Mouse (Mus musculus) limb, embryonic 12.5 days (tissue): ENCODE data around the gene Foxp2. TPM values are rescaled to one million over a fixed set of nuclear protein-coding genes. Genes with fewer than 3 reads are reported as not detected.

Experiments used
- ATAC-seq: fragments of 200-750 bp; cut with Nextera tagmentation; 2 replicates; pipeline ENCODE4 v1.8.0; 2017; ENCODE audit warnings: low read depth, moderate TSS enrichment; ENCODE audit not compliant: insufficient number of reproducible peaks, insufficient read depth, low FRiP score, low TSS enrichment
- H3K27ac ChIP-seq: fragments of 300-500 bp; sonication (generic); 2 replicates; pipeline ENCODE4 v1.5.1; 2016; ENCODE audit warnings: mild to moderate bottlenecking, moderate library complexity
- H3K27me3 ChIP-seq: fragments of 300-500 bp; sonication (generic); 2 replicates; pipeline ENCODE4 v1.6.1; 2016; ENCODE audit warnings: mild to moderate bottlenecking, moderate library complexity
- H3K36me3 ChIP-seq: fragments of 300-500 bp; sonication (generic); 2 replicates; pipeline ENCODE4 v1.6.1; 2016; ENCODE audit warnings: mild to moderate bottlenecking, moderate library complexity
- H3K4me1 ChIP-seq: fragments of 300-500 bp; sonication (generic); replicated peaks from 2 replicates; pipeline ENCODE4 v1.6.1; 2016
- H3K4me2 ChIP-seq: fragments of 300-500 bp; sonication (generic); 2 replicates; pipeline ENCODE4 v1.6.1; 2016; ENCODE audit warnings: mild to moderate bottlenecking, moderate library complexity
- H3K4me3 ChIP-seq: fragments of 300-500 bp; sonication (generic); replicated peaks from 2 replicates; pipeline ENCODE4 v1.5.1; 2016; ENCODE audit warnings: mild to moderate bottlenecking
- H3K9ac ChIP-seq: fragments of 300-500 bp; sonication (generic); replicated peaks from 2 replicates; pipeline ENCODE4 v1.6.1; 2016; ENCODE audit warnings: mild to moderate bottlenecking, moderate library complexity
- H3K9me3 ChIP-seq: fragments of 300-500 bp; sonication (generic); 2 replicates; pipeline ENCODE4 v1.6.1; 2016; ENCODE audit warnings: mild to moderate bottlenecking, moderate library complexity
- WGBS: fragments of 180-500 bp; shearing (Covaris S2); methylation state at CpG from one replicate; pipeline ENCODE4 v1.1.7; 2016; 5-methylcytosine and 5-hydroxymethylcytosine counted together
- polyA plus RNA-seq: library from polyadenylated mRNA; unstranded; fragments of >200 nt; fragmentation: Nextera tagmentation; extraction: Ambion mirVana; gene quantifications from 2 replicates; pipeline ENCODE4 v1.2.1, GENCODE M21; 2016

Foxp2 gene
- polyA plus RNA-seq, 1 experiment from 2014 or later, result 26.8 TPM

GRCm38 (mm10) chr6:15294081-15294480, 392.9 kb downstream of the Foxp2 start:
- 73% methylated on average over 5 of the region's 5 CpGs for WGBS
- no peak overlapping the region for H3K27ac ChIP-seq
- H3K9me3 ChIP-seq, result no peaks in the 10 kb centered on the region
- no peak for ATAC-seq
- no peaks in the 10 kb centered on the region for H3K4me1 ChIP-seq
- no peaks in the 10 kb centered on the region for H3K36me3 ChIP-seq
- H3K4me3 ChIP-seq, result no peak overlapping the region
- no peaks in the 10 kb centered on the region for H3K27me3 ChIP-seq
- H3K9ac ChIP-seq, result no peak overlapping the region
- no peak overlapping the region for H3K4me2 ChIP-seq

- H3K36me3 ChIP-seq, result no peaks in the 10 kb centered on the region
- no peak for ATAC-seq
- no peak overlapping the region for H3K4me3 ChIP-seq
- no peaks in the 10 kb centered on the region for H3K27me3 ChIP-seq
- 50% methylated on average over 1 of the region's 1 CpGs for WGBS
- no peak overlapping the region for H3K4me2 ChIP-seq
- no peak overlapping the region for H3K9ac ChIP-seq
- no peak overlapping the region for H3K27ac ChIP-seq
- no peaks in the 10 kb centered on the region for H3K4me1 ChIP-seq
- no peaks in the 10 kb centered on the region for H3K9me3 ChIP-seq
Observed at GRCm38 (mm10) chr6:15299279-15299678, 398.1 kb downstream of the Foxp2 start.

DNA sequence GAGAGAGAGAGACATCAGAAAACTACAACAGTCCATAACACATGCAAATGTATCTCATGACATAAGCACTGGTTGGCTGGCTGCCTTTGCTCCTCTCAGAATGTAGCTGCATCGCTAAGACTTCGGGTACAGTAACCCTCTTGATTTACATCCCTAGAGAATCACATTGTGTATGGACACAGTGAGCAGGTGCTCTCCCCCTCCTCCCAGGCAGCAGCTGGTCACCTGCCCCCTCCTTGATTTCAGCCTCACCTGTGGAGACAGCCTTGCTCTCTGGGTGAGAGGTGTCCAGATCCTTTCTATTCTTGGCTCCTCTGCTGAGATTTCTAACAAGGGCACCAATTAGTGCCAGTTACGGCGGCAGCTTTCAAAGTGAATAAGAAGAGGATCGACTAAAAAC, 409.5 kb downstream of the Foxp2 start:
- Histone ChIP-seq H3K27ac (no peak overlapping the region), H3K9me3 (no peaks in the 10 kb centered on the region), H3K36me3 (no peaks in the 10 kb centered on the region), H3K4me2 (no peak overlapping the region), H3K4me1 (no peaks in the 10 kb centered on the region), H3K27me3 (no peaks in the 10 kb centered on the region), H3K4me3 (no peak overlapping the region), H3K9ac (no peak overlapping the region)
- 67% methylated on average over 5 of the region's 5 CpGs for WGBS
- no peak for ATAC-seq

DNA sequence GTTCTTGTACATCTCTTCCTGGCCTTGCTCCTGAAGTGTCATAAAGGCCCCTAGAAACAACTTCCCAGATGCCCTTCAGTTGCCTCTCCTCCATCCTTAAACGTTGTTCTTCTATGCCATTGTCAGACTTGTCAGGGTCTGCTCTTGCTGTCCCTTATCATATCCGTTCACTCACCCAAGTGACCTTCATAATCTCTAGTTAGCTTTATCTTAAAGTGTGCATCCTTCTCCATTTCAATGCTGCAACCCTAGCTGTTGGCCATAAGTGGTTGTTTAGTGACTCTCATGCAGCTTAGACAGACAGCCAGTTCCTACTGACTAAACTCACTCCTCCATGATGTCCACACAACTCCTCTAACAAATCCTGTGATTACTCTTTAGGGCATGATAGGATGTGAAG, 415.8 kb downstream of the Foxp2 start:
- no peaks in the 10 kb centered on the region for H3K27me3 ChIP-seq
- no peaks in the 10 kb centered on the region for H3K36me3 ChIP-seq
- peaks cover 8% of the 10 kb centered on the region for H3K4me1 ChIP-seq
- H3K9ac ChIP-seq, result no peak overlapping the region
- H3K9me3 ChIP-seq, result no peaks in the 10 kb centered on the region
- 84% methylated on average over 2 of the region's 2 CpGs for WGBS
- no peak overlapping the region for H3K4me2 ChIP-seq
- H3K27ac ChIP-seq, result no peak overlapping the region
- no peak overlapping the region for H3K4me3 ChIP-seq
- ATAC-seq, result no peak

GRCm38 (mm10) chr6:15318343-15318742, 417.2 kb downstream of the Foxp2 start:
- no peak for ATAC-seq
- no peaks in the 10 kb centered on the region for H3K36me3 ChIP-seq
- H3K27ac ChIP-seq, result no peak overlapping the region
- no peak overlapping the region for H3K4me3 ChIP-seq
- 91% methylated on average over 2 of the region's 2 CpGs for WGBS
- H3K27me3 ChIP-seq, result no peaks in the 10 kb centered on the region
- no peaks in the 10 kb centered on the region for H3K9me3 ChIP-seq
- H3K4me1 ChIP-seq, result peaks cover 9% of the 10 kb centered on the region
- H3K9ac ChIP-seq, result no peak overlapping the region
- no peak overlapping the region for H3K4me2 ChIP-seq

GRCm38 (mm10) chr6:15321551-15321974, 420.4 kb downstream of the Foxp2 start:
- peak; percentile 79 for ATAC-seq
- Histone ChIP-seq H3K4me3 (no peak overlapping the region), H3K27ac (peak overlapping the region; percentile 62; the same call in 1 of the 2 replicates), H3K4me1 (peaks cover 9% of the 10 kb centered on the region), H3K4me2 (no peak overlapping the region), H3K36me3 (no peaks in the 10 kb centered on the region), H3K9ac (no peak overlapping the region), H3K27me3 (no peaks in the 10 kb centered on the region), H3K9me3 (no peaks in the 10 kb centered on the region)
- 7% methylated on average over 2 of the region's 2 CpGs for WGBS

DNA sequence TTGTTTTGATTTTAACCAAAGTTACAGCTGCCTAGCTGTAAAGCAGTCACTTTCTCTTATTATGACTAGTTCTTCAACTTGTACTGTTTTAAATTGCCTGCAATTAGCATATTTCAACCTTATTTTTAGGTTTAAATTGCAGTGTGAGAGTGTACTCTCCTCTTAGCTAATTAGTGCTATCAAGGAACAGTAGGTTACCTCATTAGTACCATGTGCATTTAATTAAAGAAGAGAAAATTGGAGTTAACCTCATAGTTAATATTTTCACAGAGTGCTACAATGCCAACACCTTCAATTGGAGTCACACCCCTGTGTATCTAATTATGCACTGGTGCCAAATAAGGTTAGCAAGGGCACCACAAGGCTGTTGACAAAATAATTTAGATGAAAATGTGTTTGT, 421.9 kb downstream of the Foxp2 start:
- H3K9me3 ChIP-seq, result no peaks in the 10 kb centered on the region
- no peak overlapping the region for H3K4me3 ChIP-seq
- H3K36me3 ChIP-seq, result no peaks in the 10 kb centered on the region
- no peaks in the 10 kb centered on the region for H3K27me3 ChIP-seq
- H3K9ac ChIP-seq, result no peak overlapping the region
- no peak overlapping the region for H3K4me2 ChIP-seq
- no peak for ATAC-seq
- H3K27ac ChIP-seq, result no peak overlapping the region
- peaks cover 9% of the 10 kb centered on the region for H3K4me1 ChIP-seq

GRCm38 (mm10) chr6:15347705-15348104, 446.6 kb downstream of the Foxp2 start:
- ATAC-seq, result no peak
- Histone ChIP-seq H3K27ac (no peak overlapping the region), H3K27me3 (no peaks in the 10 kb centered on the region), H3K4me2 (no peak overlapping the region), H3K36me3 (no peaks in the 10 kb centered on the region), H3K4me1 (no peaks in the 10 kb centered on the region), H3K9ac (no peak overlapping the region), H3K9me3 (no peaks in the 10 kb centered on the region), H3K4me3 (no peak overlapping the region)
- 90% methylated on average over 3 of the region's 3 CpGs for WGBS

GRCm38 (mm10) chr6:15355852-15356251, 454.7 kb downstream of the Foxp2 start:
- ATAC-seq, result no peak
- H3K9me3 ChIP-seq, result no peaks in the 10 kb centered on the region
- H3K27ac ChIP-seq, result no peak overlapping the region
- no peak overlapping the region for H3K4me3 ChIP-seq
- H3K4me2 ChIP-seq, result no peak overlapping the region
- H3K27me3 ChIP-seq, result no peaks in the 10 kb centered on the region
- no peaks in the 10 kb centered on the region for H3K4me1 ChIP-seq
- 79% methylated on average over 4 of the region's 4 CpGs for WGBS
- no peaks in the 10 kb centered on the region for H3K36me3 ChIP-seq
- H3K9ac ChIP-seq, result no peak overlapping the region

DNA sequence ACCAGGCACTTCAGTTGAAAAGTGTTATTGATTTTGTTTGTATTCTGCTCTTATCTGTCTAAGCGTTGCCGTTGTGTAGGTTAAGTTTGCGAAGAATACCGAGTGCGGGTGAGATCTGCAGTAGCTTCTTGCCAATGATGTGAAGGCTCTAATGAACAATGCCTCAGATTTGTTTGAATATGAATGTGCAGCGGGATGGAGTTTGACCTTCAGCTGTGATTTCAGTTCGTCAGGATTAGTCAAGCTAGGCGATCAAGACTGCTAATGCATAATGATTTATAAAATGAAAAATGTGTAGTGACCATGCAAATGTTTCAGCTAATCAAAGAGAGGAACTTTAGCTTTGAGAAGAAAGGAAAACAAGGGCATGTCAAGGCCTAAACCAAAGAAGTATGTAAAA, 469.1 kb downstream of the Foxp2 start:
- Histone ChIP-seq H3K4me3 (no peak overlapping the region), H3K27ac (no peak overlapping the region), H3K4me1 (no peaks in the 10 kb centered on the region), H3K9ac (no peak overlapping the region), H3K27me3 (no peaks in the 10 kb centered on the region), H3K4me2 (no peak overlapping the region), H3K36me3 (no peaks in the 10 kb centered on the region), H3K9me3 (no peaks in the 10 kb centered on the region)
- WGBS, result 85% methylated on average over 8 of the region's 8 CpGs
- no peak for ATAC-seq

GRCm38 (mm10) chr6:15370827-15371226, 469.7 kb downstream of the Foxp2 start:
- Histone ChIP-seq H3K4me2 (no peak overlapping the region), H3K4me3 (no peak overlapping the region), H3K9ac (no peak overlapping the region), H3K27me3 (no peaks in the 10 kb centered on the region), H3K4me1 (no peaks in the 10 kb centered on the region), H3K9me3 (no peaks in the 10 kb centered on the region), H3K27ac (no peak overlapping the region), H3K36me3 (no peaks in the 10 kb centered on the region)
- 88% methylated on average over 4 of the region's 4 CpGs for WGBS
- no peak for ATAC-seq

DNA sequence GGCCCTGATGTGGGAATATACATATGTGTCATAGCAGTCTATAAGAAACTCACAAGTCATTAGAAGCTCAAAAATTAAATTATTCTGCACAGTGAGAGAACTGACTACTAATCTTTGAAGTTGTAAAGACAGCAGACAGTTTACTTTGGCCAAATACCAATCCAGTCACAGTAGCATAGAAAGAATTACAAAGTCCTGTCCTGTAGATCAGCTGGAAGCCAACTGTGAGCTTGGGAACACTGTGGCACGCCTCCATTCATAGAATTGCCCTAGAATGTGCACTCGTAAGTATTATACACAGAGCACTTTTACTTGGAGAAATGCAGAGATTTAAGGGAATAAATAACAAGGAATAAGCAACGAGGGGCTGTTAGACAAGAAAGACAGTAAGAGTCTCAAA, 472.5 kb downstream of the Foxp2 start:
- Histone ChIP-seq H3K9me3 (no peaks in the 10 kb centered on the region), H3K36me3 (no peaks in the 10 kb centered on the region), H3K4me2 (no peak overlapping the region), H3K27me3 (no peaks in the 10 kb centered on the region), H3K4me3 (no peak overlapping the region), H3K4me1 (0 out of 2 replicates have a peak, but pooled peaks cover 6% of the 10 kb centered on the region), H3K27ac (no peak overlapping the region), H3K9ac (no peak overlapping the region)
- 84% methylated on average over 3 of the region's 3 CpGs for WGBS
- ATAC-seq, result no peak
